Mouse (Mus musculus): ENCODE data around the gene Ubqln4.

- no peak for TF ChIP-seq CTCF (IDR thresholded peaks at IDR 0.05; ENCODE audit: insufficient read depth, low read depth, low read length)
- TF ChIP-seq POLR2A (IDR thresholded peaks at IDR 0.05; ENCODE audit: insufficient read depth, low read depth, low read length): peak; percentile 74
These were observed 658 bp upstream of the Ubqln4 start, which contains the start of gene Lamtor2 for GRCm38 (mm10) chr3:88552676-88553524.
